Mouse (Mus musculus): ENCODE measurements around the gene Nnat.

The Nnat gene

DNA sequence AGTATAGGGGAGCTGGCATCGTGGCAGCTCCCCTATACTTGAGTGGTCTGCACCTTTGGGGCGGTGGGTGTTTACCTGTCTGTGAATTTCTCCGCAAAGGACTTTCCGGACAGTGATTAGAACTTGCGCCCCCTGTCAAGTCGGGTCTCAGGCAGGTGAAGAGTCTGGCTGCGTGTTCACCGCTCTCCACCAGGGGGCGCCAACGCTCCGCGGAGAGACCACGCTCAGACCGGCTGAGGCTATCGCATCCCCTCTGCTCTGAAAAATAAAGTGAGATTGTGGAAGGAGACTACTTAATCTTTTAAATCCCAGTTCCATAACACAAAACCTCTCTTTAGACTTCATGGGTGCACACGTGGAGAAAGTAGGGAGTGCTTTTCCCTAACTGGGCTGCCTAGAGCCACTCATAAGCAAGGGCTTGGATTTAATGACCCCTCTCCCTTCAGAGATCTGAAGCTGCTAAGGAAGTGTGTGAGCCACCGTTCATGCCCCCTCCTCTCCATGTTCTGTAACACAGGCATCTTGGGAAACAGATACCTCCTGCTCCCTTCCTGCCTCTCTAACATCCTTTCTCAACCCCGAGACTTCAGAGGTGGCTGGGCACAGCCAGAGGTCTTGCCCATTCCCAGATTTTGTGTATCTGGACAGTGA lies 45.3 kb downstream of the Nnat start:
- peak; percentile 52 to 57 for DNase-seq (ENCODE audit: low spot score in 2 of 2)

DNA sequence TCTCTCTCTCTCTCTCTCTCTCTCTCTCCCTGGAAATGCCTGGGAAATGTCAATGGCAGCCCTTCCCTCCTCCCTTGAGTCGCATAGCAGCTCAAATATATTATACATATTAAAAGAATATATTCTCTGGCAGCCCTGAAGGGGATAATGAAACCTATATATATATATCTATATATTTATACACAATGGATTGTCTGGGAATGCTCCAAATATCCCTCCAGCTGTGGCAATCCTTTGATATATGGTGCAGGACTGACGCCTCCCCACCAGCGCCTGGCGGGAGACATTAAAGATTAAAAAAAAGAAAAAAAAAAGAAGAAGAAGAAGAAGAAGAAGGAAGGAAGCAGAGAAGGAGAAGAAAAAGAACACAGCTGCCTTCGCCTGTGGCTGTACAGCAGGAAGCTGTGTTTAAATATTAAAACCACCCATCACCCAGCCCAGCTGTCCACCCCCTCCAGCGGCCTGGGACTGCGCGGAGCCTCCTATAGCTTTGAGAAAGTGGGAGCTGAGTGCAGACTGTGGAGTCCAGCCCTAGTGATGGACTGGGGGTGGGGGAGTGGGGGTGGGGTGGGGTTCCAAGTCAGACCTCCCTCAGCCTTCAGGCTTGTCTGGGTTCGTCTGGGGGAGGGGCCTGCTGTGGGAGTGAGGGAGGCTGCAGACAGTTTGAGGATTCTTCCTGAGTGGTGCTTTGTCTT lies 47.8 kb downstream of the Nnat start:
- no peak for DNase-seq (ENCODE audit: low spot score in 2 of 2)

DNA sequence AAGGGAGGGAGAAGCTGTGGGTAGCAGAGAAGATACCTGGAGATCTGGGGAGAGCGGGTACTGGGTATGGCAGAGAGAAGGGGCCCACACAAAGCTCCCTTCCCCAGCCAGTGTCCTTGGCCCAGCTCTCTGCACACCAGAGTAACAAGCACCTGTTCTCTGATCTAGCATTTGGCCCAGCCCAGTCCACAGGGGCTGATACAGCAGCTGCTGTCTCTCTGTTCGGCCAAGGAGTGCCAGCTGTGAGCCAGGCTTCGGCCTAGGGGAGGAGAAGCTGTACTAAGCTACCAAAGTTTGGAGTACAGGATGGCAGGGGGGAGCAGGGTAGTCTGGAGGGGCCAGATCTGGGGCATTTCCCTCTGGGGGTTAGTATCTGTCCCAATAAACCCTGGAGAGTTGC lies 51.9 kb downstream of the Nnat start:
- DNase-seq (ENCODE audit: low spot score in 2 of 2): no peak
